Mouse (Mus musculus) left cerebral cortex, postnatal 25 days (tissue): ENCODE data around the gene Mapk9. TPM values are rescaled to one million over a fixed set of nuclear protein-coding genes. Genes with fewer than 3 reads are reported as not detected.

Experiments
- DNase-seq, 2 experiments: peaks; one replicate each; pipeline ENCODE4 v3.0.0; 2022; ENCODE audit warnings: low spot score in 2 of 2, mixed read lengths in 1 of 2
- intact Hi-C: fragments of 180-260 bp; cut with DNase I; formaldehyde crosslinking; loops from one replicate; pipeline ENCODE4 v1.15.1; 2025
- total RNA-seq, 2 experiments: library from RNA; stranded (reverse); gene quantifications; 2 replicates each; pipeline ENCODE4 v1.2.3; 2021

Gene Mapk9
- total RNA-seq, 2 experiments from 2014 or later: 212 to 231 TPM

GRCm38 (mm10) chr11:49876948-49877817 is 30.6 kb downstream of the Mapk9 start:
- intact Hi-C loops: no loop called here
- DNase-seq: peak; percentile 45 to 73

GRCm38 (mm10) chr11:49879950-49880642 is 33.5 kb downstream of the Mapk9 start:
- DNase-seq: peak in 1 of 2 experiments; percentile 30
- intact Hi-C loops: no loop called here

GRCm38 (mm10) chr11:49883394-49883793 is 36.8 kb downstream of the Mapk9 start:
- intact Hi-C loops: no loop called here
- no peak for DNase-seq

- DNase-seq: no peak
- intact Hi-C loops: no loop called here
Observed at GRCm38 (mm10) chr11:49888469-49888868, 41.9 kb downstream of the Mapk9 start.

GRCm38 (mm10) chr11:49891993-49892392 is 45.4 kb downstream of the Mapk9 start:
- intact Hi-C loops: no loop called here
- no peak for DNase-seq

GRCm38 (mm10) chr11:49893806-49894205 is 47.3 kb downstream of the Mapk9 start:
- no peak for DNase-seq
- intact Hi-C loops: no loop called here

- intact Hi-C loops: no loop called here
- DNase-seq: peak in 1 of 2 experiments; percentile 46
Observed at GRCm38 (mm10) chr11:49895966-49896590, 49.5 kb downstream of the Mapk9 start.

- intact Hi-C loops: loop anchor here (5.0 kb wide), 1 partner anchor 57 kb away; no protein-coding TSS in a partner anchor
Observed at GRCm38 (mm10) chr11:49900043-49900442, 53.5 kb downstream of the Mapk9 start.

GRCm38 (mm10) chr11:49900962-49901658 is 54.6 kb downstream of the Mapk9 start:
- intact Hi-C loops: loop anchor here (5.0 kb wide), 1 partner anchor 56 kb away; no protein-coding TSS in a partner anchor
- no peak for DNase-seq

More at GRCm38 (mm10) chr11:49900043-49900442, 53.5 kb downstream of the Mapk9 start:
- no peak for DNase-seq

- intact Hi-C loops: loop anchor here (5.0 kb wide), 1 partner anchor 55 kb away; no protein-coding TSS in a partner anchor
- DNase-seq: peak; percentile 72 to 79
Observed at GRCm38 (mm10) chr11:49901659-49902458, 55.3 kb downstream of the Mapk9 start, which contains the start of gene Rasgef1c. Gene Rasgef1c, plus strand, starts transcription at chr11:49901835.

GRCm38 (mm10) chr11:49903333-49903732 is 56.8 kb downstream of the Mapk9 start:
- peak; percentile 77 to 85 for DNase-seq
- intact Hi-C loops: loop anchor here (5.0 kb wide), 1 partner anchor 54 kb away; no protein-coding TSS in a partner anchor

GRCm38 (mm10) chr11:49918521-49919180 is 72.1 kb downstream of the Mapk9 start:
- intact Hi-C loops: no loop called here
- DNase-seq: no peak

GRCm38 (mm10) chr11:49919304-49919703 is 72.8 kb downstream of the Mapk9 start:
- no peak for DNase-seq
- intact Hi-C loops: no loop called here

- intact Hi-C loops: no loop called here
- DNase-seq: no peak
Observed at GRCm38 (mm10) chr11:49923539-49923938, 77.0 kb downstream of the Mapk9 start.

GRCm38 (mm10) chr11:49926183-49926582 is 79.6 kb downstream of the Mapk9 start:
- no peak for DNase-seq
- intact Hi-C loops: no loop called here

- peak in 1 of 2 experiments; percentile 66 for DNase-seq
- intact Hi-C loops: no loop called here
Observed at GRCm38 (mm10) chr11:49927169-49927568, 80.6 kb downstream of the Mapk9 start.

- peak in 1 of 2 experiments; percentile 46 for DNase-seq
- intact Hi-C loops: no loop called here
Observed at GRCm38 (mm10) chr11:49927670-49928069, 81.1 kb downstream of the Mapk9 start.

GRCm38 (mm10) chr11:49931037-49931625 is 84.6 kb downstream of the Mapk9 start:
- intact Hi-C loops: no loop called here

More at GRCm38 (mm10) chr11:49931037-49931625, 84.6 kb downstream of the Mapk9 start:
- peak in 1 of 2 experiments; percentile 30 for DNase-seq
